Mouse (Mus musculus): Measurements from ENCODE around the gene Grap2.

GRCm38 (mm10) chr15:80567139-80567538 is 5.3 kb upstream of the Grap2 start:
- TF ChIP-seq CTCF (IDR thresholded peaks at IDR 0.05; ENCODE audit: low read depth) (no peak), EP300 (IDR thresholded peaks at IDR 0.05; ENCODE audit: low read depth) (no peak)

All from liver, postnatal 0 days (tissue).